Mouse (Mus musculus) testis, adult 2 months (tissue): ENCODE results near the gene Tpx2.

ENCODE experiments used
- CTCF ChIP-seq: fragments of 200-500 bp; IDR thresholded peaks from 2 replicates; pipeline ENCODE4 v1.5.1; 2012; ENCODE audit warnings: low read depth, mild to moderate bottlenecking, inconsistent platforms, low read length, moderate library complexity; ENCODE audit not compliant: control insufficient read depth, insufficient read depth, insufficient replicate concordance
- POLR2A ChIP-seq: fragments of 200-500 bp; IDR thresholded peaks from 2 replicates; pipeline ENCODE4 v1.6.1; 2012; ENCODE audit warnings: low read depth, mild to moderate bottlenecking, inconsistent platforms, low read length, moderate library complexity; ENCODE audit not compliant: control insufficient read depth

DNA sequence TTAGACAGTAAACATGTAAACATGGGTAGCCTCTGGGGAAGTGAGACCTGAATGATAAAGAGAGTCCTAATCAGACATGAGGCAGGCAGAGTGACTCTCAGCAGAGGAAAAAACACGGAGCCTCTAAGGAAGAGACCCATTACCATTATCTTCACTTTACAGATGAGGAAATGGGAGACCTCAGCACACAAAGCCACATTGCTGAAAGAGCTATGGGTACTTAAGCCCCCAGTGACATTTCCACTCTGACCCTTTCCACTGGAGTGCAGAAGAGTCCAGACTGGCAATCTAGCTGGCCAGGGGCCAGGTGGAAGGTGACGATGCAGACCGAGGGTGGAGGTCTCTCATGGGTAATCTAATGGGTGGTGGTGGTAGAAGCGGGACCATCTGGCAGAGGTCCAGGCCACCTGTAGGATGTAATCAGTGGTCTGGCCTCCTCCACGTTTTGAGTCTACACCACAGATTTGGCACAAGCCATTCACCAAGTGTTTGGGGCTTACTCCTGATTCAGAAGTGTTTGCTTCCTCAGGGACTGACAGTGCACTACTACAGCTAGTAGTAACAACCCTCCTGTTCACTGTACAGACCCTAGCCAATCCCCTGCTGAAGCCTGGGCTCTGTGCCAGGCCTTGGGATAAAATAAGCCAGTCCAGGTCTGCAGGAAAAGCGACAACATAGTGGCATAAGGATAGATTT, 30.0 kb upstream of the Tpx2 start:
- TF ChIP-seq CTCF = no peak
- TF ChIP-seq POLR2A = no peak
